8 mouse cellular contexts compared by ENCODE assay signal in genomic region chr2:172371258-172371657, GRCm38 (mm10). TPM values are rescaled to one million over a fixed set of nuclear protein-coding genes. Genes with fewer than 3 reads are reported as not detected.
DNase-seq lines count a peak whose midpoint lies in the region; ATAC-seq and TF ChIP-seq lines count a peak whose summit lies in the region.

No protein-coding gene starts in this region.

- no peak for TF ChIP-seq CTCF in liver, adult 2 months (IDR thresholded peaks at IDR 0.05; ENCODE audit: low read depth, low read length)

- TF ChIP-seq POLR2A in liver, adult 2 months (IDR thresholded peaks at IDR 0.05; ENCODE audit: extremely low read depth, insufficient read depth, low read length) = no peak

- peaks cover 8% of the 10 kb centered on the region for H3K36me3 ChIP-seq in liver, adult 2 months (ENCODE audit: control insufficient read depth, insufficient read depth, low read length)
- H3K36me3 ChIP-seq in embryonic facial prominence, embryonic 10.5 days (replicated peaks) = peaks cover 66% of the 10 kb centered on the region
- H3K36me3 ChIP-seq in intestine, embryonic 14.5 days (ENCODE audit: control insufficient read depth, insufficient read depth, low read length) = peaks cover 60% of the 10 kb centered on the region
- peaks cover 47% of the 10 kb centered on the region for H3K36me3 ChIP-seq in neural tube, embryonic 12.5 days

- H3K9me3 ChIP-seq in embryonic facial prominence, embryonic 10.5 days = no peaks in the 10 kb centered on the region
- no peaks in the 10 kb centered on the region for H3K9me3 ChIP-seq in intestine, embryonic 14.5 days (ENCODE audit: control insufficient read depth, low read length)
- H3K9me3 ChIP-seq in neural tube, embryonic 12.5 days = no peaks in the 10 kb centered on the region

- peaks cover 5% of the 10 kb centered on the region; the same call in 1 of the 2 replicates for H3K79me2 ChIP-seq in liver, adult 2 months (ENCODE audit: control insufficient read depth, insufficient read depth, low read length)

- H3K4me3 ChIP-seq in liver, adult 2 months (ENCODE audit: insufficient read depth, low read depth, low read length) = peak overlapping the region; percentile 79
- H3K4me3 ChIP-seq in embryonic facial prominence, embryonic 10.5 days = peak overlapping the region; percentile 87
- H3K4me3 ChIP-seq in intestine, embryonic 14.5 days (ENCODE audit: low read depth, low read length) = peak overlapping the region; percentile 97
- peak overlapping the region; percentile 93 for H3K4me3 ChIP-seq in neural tube, embryonic 12.5 days

- H3K4me2 ChIP-seq in intestine, embryonic 14.5 days (ENCODE audit: low read length) = peak overlapping the region; percentile 78
- peak overlapping the region; percentile 85 for H3K4me2 ChIP-seq in neural tube, embryonic 12.5 days (replicated peaks)

- H3K4me1 ChIP-seq in liver, adult 2 months (ENCODE audit: control insufficient read depth, insufficient read depth, low read length) = peaks cover 2% of the 10 kb centered on the region; the same call in 1 of the 2 replicates
- H3K4me1 ChIP-seq in embryonic facial prominence, embryonic 10.5 days = peaks cover 41% of the 10 kb centered on the region
- H3K4me1 ChIP-seq in intestine, embryonic 14.5 days (replicated peaks; ENCODE audit: control insufficient read depth, insufficient read depth, low read length) = peaks cover 28% of the 10 kb centered on the region
- H3K4me1 ChIP-seq in neural tube, embryonic 12.5 days = peaks cover 29% of the 10 kb centered on the region

- no peak for ATAC-seq in intestine, embryonic 14.5 days (replicated peaks; ENCODE audit: low FRiP score, low TSS enrichment, low read depth)
- no peak for ATAC-seq in neural tube, embryonic 12.5 days (ENCODE audit: low FRiP score, low read depth)
- ATAC-seq in activated CD4-positive, CD25-positive, alpha-beta regulatory T cell, adult 4 months = no peak

- peak overlapping the region; percentile 84 for H3K9ac ChIP-seq in liver, adult 2 months (ENCODE audit: low read depth, low read length)
- peak overlapping the region; percentile 88 for H3K9ac ChIP-seq in intestine, embryonic 14.5 days (ENCODE audit: low read length)
- peak overlapping the region; percentile 84 for H3K9ac ChIP-seq in neural tube, embryonic 12.5 days

- WGBS in liver, adult 2 months = 1% methylated on average over 11 of the region's 11 CpGs
- under 1% methylated on average over 11 of the region's 11 CpGs for WGBS in embryonic facial prominence, embryonic 10.5 days
- under 1% methylated on average over 11 of the region's 11 CpGs for WGBS in intestine, embryonic 14.5 days
- WGBS in neural tube, embryonic 12.5 days = 0% methylated on average over 11 of the region's 11 CpGs

- peak overlapping the region; percentile 40 for H3K27ac ChIP-seq in liver, adult 2 months (replicated peaks; ENCODE audit: insufficient read depth, low read depth, low read length)
- H3K27ac ChIP-seq in embryonic facial prominence, embryonic 10.5 days (replicated peaks) = peak overlapping the region; percentile 98
- peak overlapping the region; percentile 82 for H3K27ac ChIP-seq in intestine, embryonic 14.5 days (ENCODE audit: low read depth)
- H3K27ac ChIP-seq in neural tube, embryonic 12.5 days = no peak overlapping the region

- H3K27me3 ChIP-seq in liver, adult 2 months (ENCODE audit: control insufficient read depth, insufficient read depth, low read length) = no peaks in the 10 kb centered on the region
- H3K27me3 ChIP-seq in embryonic facial prominence, embryonic 10.5 days (replicated peaks; ENCODE audit: low read depth, poor library complexity, severe bottlenecking) = no peaks in the 10 kb centered on the region
- H3K27me3 ChIP-seq in intestine, embryonic 14.5 days (replicated peaks; ENCODE audit: control insufficient read depth, insufficient read depth, low read length) = no peaks in the 10 kb centered on the region
- no peaks in the 10 kb centered on the region for H3K27me3 ChIP-seq in neural tube, embryonic 12.5 days (replicated peaks)

- no peak for DNase-seq in liver, adult 2 months (ENCODE audit: extremely low read depth, low read depth, low spot score)
- no peak for DNase-seq in liver
- DNase-seq in embryonic facial prominence, embryonic 10.5 days (ENCODE audit: low spot score) = no peak
- no peak for DNase-seq in intestine, embryonic 14.5 days (ENCODE audit: low spot score)
- no peak for DNase-seq in urinary bladder, adult 18-20 months (ENCODE audit: low spot score in 2 of 2)
- DNase-seq in frontal cortex, postnatal 36 days (ENCODE audit: low spot score in 2 of 2) = no peak

RNA-seq across cellular contexts. Expression of gene Cstf1, which starts 0.8 kb away (rescaled TPM):
- total RNA-seq in liver, adult 2 months (2014; rRNA removed) = 10.9 and 14.5 TPM in 2 replicates
- 27.8 and 30.8 TPM in 2 replicates for polyA plus RNA-seq in liver, adult 2 months (2012; rRNA removed)
- polyA plus RNA-seq in embryonic facial prominence, embryonic 10.5 days (2016; fragmentation: Nextera tagmentation; extraction: Ambion mirVana) = 57.9 and 59.1 TPM in 2 replicates
- polyA plus RNA-seq in intestine, embryonic 14.5 days (2014; fragmentation: Nextera tagmentation; extraction: Ambion mirVana) = 44.0 and 45.6 TPM in 2 replicates
- 37.7 and 38.9 TPM in 2 replicates for polyA plus RNA-seq in neural tube, embryonic 12.5 days (2016; fragmentation: Nextera tagmentation; extraction: Ambion mirVana)
- 10 to 100 TPM; 32.3 to 35.7 TPM for polyA plus RNA-seq in activated CD4-positive, CD25-positive, alpha-beta regulatory T cell, adult 4 months (2017; shearing (Covaris generic))

RNA-seq across cellular contexts. Expression of gene Aurka, which starts 0.9 kb away (rescaled TPM):
- total RNA-seq in liver, adult 2 months (2014; rRNA removed) = 0.28 and 1.5 TPM in 2 replicates
- 0.37 and 0.57 TPM in 2 replicates for polyA plus RNA-seq in liver, adult 2 months (2012; rRNA removed)
- polyA plus RNA-seq in embryonic facial prominence, embryonic 10.5 days (2016; fragmentation: Nextera tagmentation; extraction: Ambion mirVana) = 220 and 229 TPM in 2 replicates
- polyA plus RNA-seq in intestine, embryonic 14.5 days (2014; fragmentation: Nextera tagmentation; extraction: Ambion mirVana) = 121 and 127 TPM in 2 replicates
- polyA plus RNA-seq in neural tube, embryonic 12.5 days (2016; fragmentation: Nextera tagmentation; extraction: Ambion mirVana) = 84.6 and 87.3 TPM in 2 replicates
- polyA plus RNA-seq in activated CD4-positive, CD25-positive, alpha-beta regulatory T cell, adult 4 months (2017; shearing (Covaris generic)) = 10 to 100 TPM; 14.6 to 18.4 TPM

RNA-seq across cellular contexts. Expression of gene Cass4, which starts 22.3 kb away (rescaled TPM):
- total RNA-seq in liver, adult 2 months (2014; rRNA removed) = not detected in 2 replicates
- not detected in 2 replicates for polyA plus RNA-seq in liver, adult 2 months (2012; rRNA removed)
- polyA plus RNA-seq in embryonic facial prominence, embryonic 10.5 days (2016; fragmentation: Nextera tagmentation; extraction: Ambion mirVana) = 0.14 and 0.21 TPM in 2 replicates
- 0.20 and 0.45 TPM in 2 replicates for polyA plus RNA-seq in intestine, embryonic 14.5 days (2014; fragmentation: Nextera tagmentation; extraction: Ambion mirVana)
- polyA plus RNA-seq in neural tube, embryonic 12.5 days (2016; fragmentation: Nextera tagmentation; extraction: Ambion mirVana) = 0.18 and 0.43 TPM in 2 replicates
- polyA plus RNA-seq in activated CD4-positive, CD25-positive, alpha-beta regulatory T cell, adult 4 months (2017; shearing (Covaris generic)) = 1 to 10 TPM; 7.8 to 9.3 TPM

RNA-seq across cellular contexts. Expression of gene Fam210b, which starts 25.9 kb away (rescaled TPM):
- total RNA-seq in liver, adult 2 months (2014; rRNA removed) = 27.0 and 35.5 TPM in 2 replicates
- 62.1 and 87.1 TPM in 2 replicates for polyA plus RNA-seq in liver, adult 2 months (2012; rRNA removed)
- polyA plus RNA-seq in embryonic facial prominence, embryonic 10.5 days (2016; fragmentation: Nextera tagmentation; extraction: Ambion mirVana) = 25.8 and 27.8 TPM in 2 replicates
- polyA plus RNA-seq in intestine, embryonic 14.5 days (2014; fragmentation: Nextera tagmentation; extraction: Ambion mirVana) = 9.1 and 9.5 TPM in 2 replicates
- polyA plus RNA-seq in neural tube, embryonic 12.5 days (2016; fragmentation: Nextera tagmentation; extraction: Ambion mirVana) = 31.0 and 35.6 TPM in 2 replicates
- polyA plus RNA-seq in activated CD4-positive, CD25-positive, alpha-beta regulatory T cell, adult 4 months (2017; shearing (Covaris generic)) = 10 to 100 TPM in 1 of 2 experiments, 1 to 10 TPM in 1; 8.5 to 10.6 TPM
